Mouse (Mus musculus): ENCODE measurements around the gene Astn2. TPM values are rescaled to one million over a fixed set of nuclear protein-coding genes. Genes with fewer than 3 reads are reported as not detected.

The Astn2 gene
- polyA plus RNA-seq, 1 experiment from 2014 or later = 0.52 TPM

- Histone ChIP-seq H3K4me3 (no peak overlapping the region), H3K4me2 (no peak overlapping the region), H3K9ac (no peak overlapping the region), H3K4me1 (replicated peaks) (no peaks in the 10 kb centered on the region), H3K9me3 (replicated peaks) (no peaks in the 10 kb centered on the region), H3K36me3 (no peaks in the 10 kb centered on the region), H3K27me3 (no peaks in the 10 kb centered on the region), H3K27ac (no peak overlapping the region)
- no peak for ATAC-seq (replicated peaks; ENCODE audit: insufficient number of reproducible peaks, insufficient read depth, low FRiP score, low read depth)
- WGBS = 59% methylated on average over 5 of the region's 5 CpGs
These were observed 809.6 kb downstream of the Astn2 start for GRCm38 (mm10) chr4:65594601-65595369.

GRCm38 (mm10) chr4:65589780-65590179 is 814.6 kb downstream of the Astn2 start:
- Histone ChIP-seq H3K9ac (no peak overlapping the region), H3K4me3 (no peak overlapping the region), H3K9me3 (replicated peaks) (no peaks in the 10 kb centered on the region), H3K27me3 (no peaks in the 10 kb centered on the region), H3K4me1 (replicated peaks) (0 out of 2 replicates have a peak, but pooled peaks cover 9% of the 10 kb centered on the region), H3K27ac (no peak overlapping the region), H3K4me2 (no peak overlapping the region), H3K36me3 (no peaks in the 10 kb centered on the region)
- no peak for ATAC-seq (replicated peaks; ENCODE audit: insufficient number of reproducible peaks, insufficient read depth, low FRiP score, low read depth)

- Histone ChIP-seq H3K27ac (no peak overlapping the region), H3K4me3 (no peak overlapping the region), H3K27me3 (no peaks in the 10 kb centered on the region), H3K4me1 (replicated peaks) (0 out of 2 replicates have a peak, but pooled peaks cover 9% of the 10 kb centered on the region), H3K9me3 (replicated peaks) (no peaks in the 10 kb centered on the region), H3K4me2 (no peak overlapping the region), H3K36me3 (no peaks in the 10 kb centered on the region), H3K9ac (no peak overlapping the region)
- no peak for ATAC-seq (replicated peaks; ENCODE audit: insufficient number of reproducible peaks, insufficient read depth, low FRiP score, low read depth)
- WGBS = 34% methylated on average over 5 of the region's 5 CpGs
These were observed 817.5 kb downstream of the Astn2 start for GRCm38 (mm10) chr4:65586947-65587346.

GRCm38 (mm10) chr4:65580254-65580653 is 824.2 kb downstream of the Astn2 start:
- Histone ChIP-seq H3K27ac (no peak overlapping the region), H3K27me3 (no peaks in the 10 kb centered on the region), H3K4me1 (replicated peaks) (no peaks in the 10 kb centered on the region), H3K9me3 (replicated peaks) (no peaks in the 10 kb centered on the region), H3K36me3 (no peaks in the 10 kb centered on the region), H3K4me3 (no peak overlapping the region), H3K9ac (no peak overlapping the region), H3K4me2 (no peak overlapping the region)
- 54% methylated on average over 1 of the region's 1 CpGs for WGBS
- no peak for ATAC-seq (replicated peaks; ENCODE audit: insufficient number of reproducible peaks, insufficient read depth, low FRiP score, low read depth)

GRCm38 (mm10) chr4:65565493-65565892 is 838.9 kb downstream of the Astn2 start:
- H3K4me1 ChIP-seq (replicated peaks) = no peaks in the 10 kb centered on the region
- H3K9ac ChIP-seq = no peak overlapping the region
- H3K27ac ChIP-seq = no peak overlapping the region
- H3K36me3 ChIP-seq = no peaks in the 10 kb centered on the region
- 62% methylated on average over 4 of the region's 4 CpGs for WGBS
- no peak overlapping the region for H3K4me3 ChIP-seq
- ATAC-seq (replicated peaks; ENCODE audit: insufficient number of reproducible peaks, insufficient read depth, low FRiP score, low read depth) = no peak
- no peak overlapping the region for H3K4me2 ChIP-seq
- no peaks in the 10 kb centered on the region for H3K27me3 ChIP-seq
- no peaks in the 10 kb centered on the region for H3K9me3 ChIP-seq (replicated peaks)

- Histone ChIP-seq H3K9ac (no peak overlapping the region), H3K27ac (no peak overlapping the region), H3K4me3 (no peak overlapping the region), H3K27me3 (no peaks in the 10 kb centered on the region), H3K9me3 (replicated peaks) (no peaks in the 10 kb centered on the region), H3K4me2 (no peak overlapping the region), H3K36me3 (no peaks in the 10 kb centered on the region), H3K4me1 (replicated peaks) (no peaks in the 10 kb centered on the region)
- WGBS = 54% methylated on average over 6 of the region's 6 CpGs
- no peak for ATAC-seq (replicated peaks; ENCODE audit: insufficient number of reproducible peaks, insufficient read depth, low FRiP score, low read depth)
These were observed 855.9 kb downstream of the Astn2 start for GRCm38 (mm10) chr4:65548561-65548960.

- ATAC-seq (replicated peaks; ENCODE audit: insufficient number of reproducible peaks, insufficient read depth, low FRiP score, low read depth) = no peak
- Histone ChIP-seq H3K4me3 (no peak overlapping the region), H3K27ac (no peak overlapping the region)
These were observed 858.8 kb downstream of the Astn2 start for GRCm38 (mm10) chr4:65545582-65545981.

GRCm38 (mm10) chr4:65532071-65532736 is 872.2 kb downstream of the Astn2 start:
- Histone ChIP-seq H3K27ac (no peak overlapping the region), H3K27me3 (no peaks in the 10 kb centered on the region), H3K9me3 (replicated peaks) (no peaks in the 10 kb centered on the region), H3K9ac (no peak overlapping the region), H3K4me1 (replicated peaks) (no peaks in the 10 kb centered on the region), H3K4me3 (no peak overlapping the region), H3K36me3 (no peaks in the 10 kb centered on the region), H3K4me2 (no peak overlapping the region)
- 62% methylated on average over 2 of the region's 2 CpGs for WGBS
- no peak for ATAC-seq (replicated peaks; ENCODE audit: insufficient number of reproducible peaks, insufficient read depth, low FRiP score, low read depth)

More at GRCm38 (mm10) chr4:65545582-65545981, 858.8 kb downstream of the Astn2 start:
- no peaks in the 10 kb centered on the region for H3K27me3 ChIP-seq
- no peaks in the 10 kb centered on the region for H3K36me3 ChIP-seq
- 61% methylated on average over 2 of the region's 2 CpGs for WGBS
- no peak overlapping the region for H3K9ac ChIP-seq
- H3K4me1 ChIP-seq (replicated peaks) = no peaks in the 10 kb centered on the region
- H3K9me3 ChIP-seq (replicated peaks) = no peaks in the 10 kb centered on the region
- no peak overlapping the region for H3K4me2 ChIP-seq

- Histone ChIP-seq H3K4me2 (no peak overlapping the region), H3K4me1 (replicated peaks) (no peaks in the 10 kb centered on the region), H3K27ac (no peak overlapping the region), H3K4me3 (no peak overlapping the region), H3K27me3 (no peaks in the 10 kb centered on the region), H3K9ac (no peak overlapping the region), H3K36me3 (no peaks in the 10 kb centered on the region), H3K9me3 (replicated peaks) (no peaks in the 10 kb centered on the region)
- 46% methylated on average over 6 of the region's 6 CpGs for WGBS
- ATAC-seq (replicated peaks; ENCODE audit: insufficient number of reproducible peaks, insufficient read depth, low FRiP score, low read depth) = no peak
These were observed 872.8 kb downstream of the Astn2 start for GRCm38 (mm10) chr4:65531621-65532020.

GRCm38 (mm10) chr4:65530901-65531300 is 873.5 kb downstream of the Astn2 start:
- Histone ChIP-seq H3K27ac (no peak overlapping the region), H3K36me3 (no peaks in the 10 kb centered on the region), H3K9me3 (replicated peaks) (no peaks in the 10 kb centered on the region), H3K27me3 (no peaks in the 10 kb centered on the region), H3K4me2 (no peak overlapping the region), H3K4me3 (no peak overlapping the region), H3K9ac (no peak overlapping the region), H3K4me1 (replicated peaks) (no peaks in the 10 kb centered on the region)
- 44% methylated on average over 2 of the region's 2 CpGs for WGBS
- ATAC-seq (replicated peaks; ENCODE audit: insufficient number of reproducible peaks, insufficient read depth, low FRiP score, low read depth) = no peak

- Histone ChIP-seq H3K4me2 (no peak overlapping the region), H3K36me3 (no peaks in the 10 kb centered on the region), H3K27me3 (no peaks in the 10 kb centered on the region), H3K9ac (no peak overlapping the region), H3K4me3 (no peak overlapping the region), H3K4me1 (replicated peaks) (no peaks in the 10 kb centered on the region), H3K9me3 (replicated peaks) (no peaks in the 10 kb centered on the region), H3K27ac (no peak overlapping the region)
- 55% methylated on average over 2 of the region's 2 CpGs for WGBS
- no peak for ATAC-seq (replicated peaks; ENCODE audit: insufficient number of reproducible peaks, insufficient read depth, low FRiP score, low read depth)
These were observed 896.3 kb downstream of the Astn2 start for GRCm38 (mm10) chr4:65508101-65508500.

GRCm38 (mm10) chr4:65506870-65507269 is 897.5 kb downstream of the Astn2 start:
- H3K4me2 ChIP-seq = no peak overlapping the region
- no peaks in the 10 kb centered on the region for H3K27me3 ChIP-seq
- H3K27ac ChIP-seq = no peak overlapping the region
- no peak for ATAC-seq (replicated peaks; ENCODE audit: insufficient number of reproducible peaks, insufficient read depth, low FRiP score, low read depth)
- H3K4me3 ChIP-seq = no peak overlapping the region
- H3K36me3 ChIP-seq = no peaks in the 10 kb centered on the region
- H3K9me3 ChIP-seq (replicated peaks) = no peaks in the 10 kb centered on the region
- H3K9ac ChIP-seq = no peak overlapping the region
- no peaks in the 10 kb centered on the region for H3K4me1 ChIP-seq (replicated peaks)
